Mouse (Mus musculus): ENCODE measurements around the gene Mrps2. TPM values are rescaled to one million over a fixed set of nuclear protein-coding genes. Genes with fewer than 3 reads are reported as not detected.

The Mrps2 gene
- polyA plus RNA-seq, 1 experiment from 2014 or later, result 51.4 TPM

- no peaks in the 10 kb centered on the region for H3K9me3 ChIP-seq
- no peak overlapping the region for H3K9ac ChIP-seq
- no peak overlapping the region for H3K4me3 ChIP-seq
- H3K27ac ChIP-seq, result no peak overlapping the region
- H3K4me1 ChIP-seq, result no peaks in the 10 kb centered on the region
- no peak for ATAC-seq (replicated peaks)
- H3K36me3 ChIP-seq (replicated peaks), result no peaks in the 10 kb centered on the region
- no peaks in the 10 kb centered on the region for H3K27me3 ChIP-seq (replicated peaks)
- 77% methylated on average over 20 of the region's 20 CpGs for WGBS
- no peak overlapping the region for H3K4me2 ChIP-seq
Observed at GRCm38 (mm10) chr2:28479208-28480204, 11.6 kb downstream of the Mrps2 start.

- WGBS, result 81% methylated on average over 2 of the region's 2 CpGs
- no peak overlapping the region for H3K9ac ChIP-seq
- no peaks in the 10 kb centered on the region for H3K9me3 ChIP-seq
- no peaks in the 10 kb centered on the region for H3K27me3 ChIP-seq (replicated peaks)
- H3K36me3 ChIP-seq (replicated peaks), result no peaks in the 10 kb centered on the region
- H3K27ac ChIP-seq, result no peak overlapping the region
- no peak for ATAC-seq (replicated peaks)
- no peak overlapping the region for H3K4me3 ChIP-seq
- no peaks in the 10 kb centered on the region for H3K4me1 ChIP-seq
- H3K4me2 ChIP-seq, result no peak overlapping the region
Observed at GRCm38 (mm10) chr2:28483861-28484260, 16.0 kb downstream of the Mrps2 start.

GRCm38 (mm10) chr2:28494521-28494920 is 26.7 kb downstream of the Mrps2 start:
- Histone ChIP-seq H3K9ac (no peak overlapping the region), H3K27ac (no peak overlapping the region), H3K36me3 (replicated peaks) (no peaks in the 10 kb centered on the region), H3K4me1 (no peaks in the 10 kb centered on the region), H3K27me3 (replicated peaks) (no peaks in the 10 kb centered on the region), H3K4me2 (no peak overlapping the region), H3K9me3 (no peaks in the 10 kb centered on the region), H3K4me3 (no peak overlapping the region)
- ATAC-seq (replicated peaks), result no peak
- 84% methylated on average over 2 of the region's 2 CpGs for whole genome bisulfite sequencing

- no peaks in the 10 kb centered on the region for H3K36me3 ChIP-seq (replicated peaks)
- ATAC-seq (replicated peaks), result no peak
- H3K9ac ChIP-seq, result no peak overlapping the region
- H3K27me3 ChIP-seq (replicated peaks), result no peaks in the 10 kb centered on the region
- H3K9me3 ChIP-seq, result no peaks in the 10 kb centered on the region
- H3K27ac ChIP-seq, result no peak overlapping the region
- no peak overlapping the region for H3K4me2 ChIP-seq
- no peak overlapping the region for H3K4me3 ChIP-seq
- H3K4me1 ChIP-seq, result no peaks in the 10 kb centered on the region
- 88% methylated on average over 14 of the region's 14 CpGs for WGBS
Observed at GRCm38 (mm10) chr2:28495207-28495756, 27.4 kb downstream of the Mrps2 start.

GRCm38 (mm10) chr2:28495801-28496595 is 28.1 kb downstream of the Mrps2 start:
- whole genome bisulfite sequencing, result 83% methylated on average over 16 of the region's 16 CpGs
- H3K4me2 ChIP-seq, result no peak overlapping the region
- no peak for ATAC-seq (replicated peaks)

GRCm38 (mm10) chr2:28496671-28497070 is 28.8 kb downstream of the Mrps2 start, which contains the start of gene Gbgt1:
Gene Gbgt1 (plus strand): TSS chr2:28496891.
- Histone ChIP-seq H3K27ac (no peak within 1 kb of the TSS), H3K4me3 (no peak within 1 kb of the TSS), H3K27me3 (replicated peaks) (no peaks in the 10 kb centered on the region), H3K9ac (no peak within 1 kb of the TSS), H3K4me1 (no peaks in the 10 kb centered on the region), H3K4me2 (no peak within 1 kb of the TSS), H3K36me3 (replicated peaks) (no peaks in the 10 kb centered on the region), H3K9me3 (no peaks in the 10 kb centered on the region)
- WGBS, result 74% methylated on average over 5 of the region's 5 CpGs
- ATAC-seq (replicated peaks), result no peak

More at GRCm38 (mm10) chr2:28495801-28496595, 28.1 kb downstream of the Mrps2 start:
- Histone ChIP-seq H3K4me1 (no peaks in the 10 kb centered on the region), H3K9me3 (no peaks in the 10 kb centered on the region), H3K4me3 (no peak overlapping the region), H3K27ac (no peak overlapping the region), H3K27me3 (replicated peaks) (no peaks in the 10 kb centered on the region), H3K9ac (no peak overlapping the region), H3K36me3 (replicated peaks) (no peaks in the 10 kb centered on the region)

GRCm38 (mm10) chr2:28497561-28497960 is 29.7 kb downstream of the Mrps2 start:
- Histone ChIP-seq H3K4me2 (no peak overlapping the region), H3K27me3 (replicated peaks) (no peaks in the 10 kb centered on the region), H3K9me3 (no peaks in the 10 kb centered on the region), H3K27ac (no peak overlapping the region), H3K4me1 (no peaks in the 10 kb centered on the region), H3K36me3 (replicated peaks) (no peaks in the 10 kb centered on the region), H3K4me3 (no peak overlapping the region), H3K9ac (no peak overlapping the region)
- ATAC-seq (replicated peaks), result no peak
- 80% methylated on average over 5 of the region's 5 CpGs for WGBS

GRCm38 (mm10) chr2:28498431-28498830 is 30.6 kb downstream of the Mrps2 start:
- Histone ChIP-seq H3K9me3 (no peaks in the 10 kb centered on the region), H3K27ac (no peak overlapping the region), H3K4me2 (no peak overlapping the region), H3K36me3 (replicated peaks) (no peaks in the 10 kb centered on the region), H3K4me3 (no peak overlapping the region), H3K27me3 (replicated peaks) (no peaks in the 10 kb centered on the region), H3K4me1 (no peaks in the 10 kb centered on the region), H3K9ac (no peak overlapping the region)
- WGBS, result 90% methylated on average over 4 of the region's 4 CpGs
- no peak for ATAC-seq (replicated peaks)

- Histone ChIP-seq H3K4me3 (no peak overlapping the region), H3K4me1 (no peaks in the 10 kb centered on the region), H3K27ac (no peak overlapping the region), H3K36me3 (replicated peaks) (no peaks in the 10 kb centered on the region), H3K9ac (no peak overlapping the region), H3K4me2 (no peak overlapping the region), H3K27me3 (replicated peaks) (no peaks in the 10 kb centered on the region), H3K9me3 (no peaks in the 10 kb centered on the region)
- no peak for ATAC-seq (replicated peaks)
- 86% methylated on average over 10 of the region's 10 CpGs for WGBS
Observed at GRCm38 (mm10) chr2:28502987-28503386, 35.1 kb downstream of the Mrps2 start.

GRCm38 (mm10) chr2:28504676-28505075 is 36.8 kb downstream of the Mrps2 start:
- Histone ChIP-seq H3K4me2 (no peak overlapping the region), H3K36me3 (replicated peaks) (no peaks in the 10 kb centered on the region), H3K9ac (no peak overlapping the region), H3K4me3 (no peak overlapping the region), H3K27ac (no peak overlapping the region), H3K4me1 (no peaks in the 10 kb centered on the region), H3K9me3 (no peaks in the 10 kb centered on the region), H3K27me3 (replicated peaks) (no peaks in the 10 kb centered on the region)
- 91% methylated on average over 13 of the region's 13 CpGs for WGBS
- no peak for ATAC-seq (replicated peaks)

- no peaks in the 10 kb centered on the region; the same call in 1 of the 2 replicates for H3K27me3 ChIP-seq (replicated peaks)
- H3K4me2 ChIP-seq, result no peak within 1 kb of the TSS
- H3K27ac ChIP-seq, result no peak within 1 kb of the TSS
- H3K4me3 ChIP-seq, result no peak within 1 kb of the TSS
- WGBS, result 78% methylated on average over 3 of the region's 3 CpGs
- no peak within 1 kb of the TSS for H3K9ac ChIP-seq
- ATAC-seq (replicated peaks), result no peak
- H3K36me3 ChIP-seq (replicated peaks), result no peaks in the 10 kb centered on the region
- H3K4me1 ChIP-seq, result no peaks in the 10 kb centered on the region
- H3K9me3 ChIP-seq, result no peaks in the 10 kb centered on the region
Observed at GRCm38 (mm10) chr2:28505795-28506194, 37.9 kb downstream of the Mrps2 start, which contains the start of gene Gm10134. Gene Gm10134 (plus strand): TSS chr2:28506095.

- WGBS, result 83% methylated on average over 6 of the region's 6 CpGs
- Histone ChIP-seq H3K27me3 (replicated peaks) (no peaks in the 10 kb centered on the region; the same call in 1 of the 2 replicates), H3K4me1 (no peaks in the 10 kb centered on the region), H3K36me3 (replicated peaks) (no peaks in the 10 kb centered on the region), H3K9me3 (no peaks in the 10 kb centered on the region), H3K4me3 (no peak overlapping the region), H3K4me2 (no peak overlapping the region), H3K27ac (no peak overlapping the region), H3K9ac (no peak overlapping the region)
- no peak for ATAC-seq (replicated peaks)
Observed at GRCm38 (mm10) chr2:28506291-28506690, 38.4 kb downstream of the Mrps2 start.

All from midbrain, embryonic 15.5 days (tissue).